Mouse (Mus musculus) neural tube, embryonic 12.5 days (tissue): ENCODE results near the gene Cd209e. TPM values are rescaled to one million over a fixed set of nuclear protein-coding genes. Genes with fewer than 3 reads are reported as not detected.
"Not testable (repeated sequence)": the region's sequence is repeated elsewhere in the genome, so short reads cannot be mapped to it uniquely, and the experiment has no call there.

Experiments used
- ATAC-seq: fragments of 200-750 bp; cut with Nextera tagmentation; 2 replicates; pipeline ENCODE4 v1.8.0; 2017; ENCODE audit warnings: low read depth, mild to moderate bottlenecking, moderate TSS enrichment, moderate library complexity; ENCODE audit not compliant: low FRiP score
- H3K27ac ChIP-seq: fragments of 300-500 bp; sonication (generic); 2 replicates; pipeline ENCODE4 v1.5.1; 2016
- H3K27me3 ChIP-seq: fragments of 300-500 bp; sonication (generic); replicated peaks from 2 replicates; pipeline ENCODE4 v1.6.1; 2016; ENCODE audit warnings: mild to moderate bottlenecking
- H3K36me3 ChIP-seq: fragments of 300-500 bp; sonication (generic); 2 replicates; pipeline ENCODE4 v1.6.1; 2016; ENCODE audit warnings: mild to moderate bottlenecking
- H3K4me1 ChIP-seq: fragments of 300-500 bp; sonication (generic); 2 replicates; pipeline ENCODE4 v1.6.1; 2016
- H3K4me2 ChIP-seq: fragments of 300-500 bp; sonication (generic); replicated peaks from 2 replicates; pipeline ENCODE4 v1.6.1; 2016; ENCODE audit warnings: mild to moderate bottlenecking
- H3K4me3 ChIP-seq: fragments of 300-500 bp; sonication (generic); 2 replicates; pipeline ENCODE4 v1.5.1; 2016
- H3K9ac ChIP-seq: fragments of 300-500 bp; sonication (generic); 2 replicates; pipeline ENCODE4 v1.6.1; 2016; ENCODE audit warnings: mild to moderate bottlenecking
- H3K9me3 ChIP-seq: fragments of 300-500 bp; sonication (generic); 2 replicates; pipeline ENCODE4 v1.6.1; 2016; ENCODE audit warnings: mild to moderate bottlenecking
- WGBS: fragments of 180-500 bp; shearing (Covaris S2); methylation state at CpG from one replicate; pipeline ENCODE4 v1.1.7; 2016; 5-methylcytosine and 5-hydroxymethylcytosine counted together
- polyA plus RNA-seq: library from polyadenylated mRNA; unstranded; fragments of >200 nt; fragmentation: Nextera tagmentation; extraction: Ambion mirVana; gene quantifications from 2 replicates; pipeline ENCODE4 v1.2.1, GENCODE M21; 2016

Cd209e gene
- not detected in 2 replicates for polyA plus RNA-seq

DNA sequence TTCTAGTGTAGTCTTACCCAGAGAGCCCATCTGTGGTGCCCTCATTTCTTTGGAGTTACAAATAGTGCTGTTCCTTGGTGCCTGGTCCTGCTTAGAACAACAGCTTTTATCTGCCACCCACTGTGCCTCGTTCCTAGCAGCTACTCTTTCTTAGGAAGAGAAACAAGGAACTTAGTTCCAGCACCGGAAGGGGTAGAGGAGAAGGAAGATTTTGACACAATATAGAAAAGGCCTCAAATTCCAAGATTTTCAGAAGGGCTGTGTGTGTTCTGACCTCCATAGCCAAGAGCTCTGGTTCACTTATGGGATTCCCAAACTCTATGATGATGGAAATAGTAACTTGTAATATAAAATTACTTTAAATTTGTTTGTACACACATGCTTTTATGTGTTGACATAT is at the start of gene Cd209e:
Gene Cd209e (minus strand): TSS at position 101 of the 400 bp plus-strand sequence.
- no peak within 1 kb of the TSS for H3K9ac ChIP-seq
- H3K27ac ChIP-seq, result no peak within 1 kb of the TSS
- peaks cover 9% of the 10 kb centered on the region for H3K9me3 ChIP-seq
- no peak within 1 kb of the TSS for H3K4me2 ChIP-seq
- no peak within 1 kb of the TSS for H3K4me3 ChIP-seq
- no peak for ATAC-seq
- H3K27me3 ChIP-seq, result no peaks in the 10 kb centered on the region
- no peaks in the 10 kb centered on the region for H3K4me1 ChIP-seq
- 80% methylated on average over 2 of the region's 2 CpGs for WGBS
- no peaks in the 10 kb centered on the region for H3K36me3 ChIP-seq

GRCm38 (mm10) chr8:3878455-3878854 is 24.3 kb upstream of the Cd209e start, which contains the start of gene Cd209d:
Gene Cd209d (minus strand): TSS chr8:3878555.
- no peak within 1 kb of the TSS for H3K4me2 ChIP-seq
- no peak within 1 kb of the TSS for H3K27ac ChIP-seq
- no peaks in the 10 kb centered on the region for H3K4me1 ChIP-seq
- peaks cover 33% of the 10 kb centered on the region for H3K9me3 ChIP-seq
- H3K36me3 ChIP-seq, result no peaks in the 10 kb centered on the region
- no peak within 1 kb of the TSS for H3K4me3 ChIP-seq
- H3K27me3 ChIP-seq, result no peaks in the 10 kb centered on the region
- ATAC-seq, result no peak
- 71% methylated on average over 4 of the region's 4 CpGs for WGBS
- H3K9ac ChIP-seq, result no peak within 1 kb of the TSS

GRCm38 (mm10) chr8:3876121-3876520 is 22.0 kb upstream of the Cd209e start:
- H3K4me1 ChIP-seq, result no peaks in the 10 kb centered on the region
- H3K27me3 ChIP-seq, result no peaks in the 10 kb centered on the region
- H3K4me3 ChIP-seq, result no peak overlapping the region
- no peaks in the 10 kb centered on the region for H3K36me3 ChIP-seq
- peaks cover 44% of the 10 kb centered on the region for H3K9me3 ChIP-seq
- no peak for ATAC-seq
- no peak overlapping the region for H3K9ac ChIP-seq
- WGBS, result 81% methylated on average over 2 of the region's 2 CpGs
- no peak overlapping the region for H3K27ac ChIP-seq
- H3K4me2 ChIP-seq, result no peak overlapping the region

- not testable (repeated sequence) for H3K4me2 ChIP-seq, H3K27me3 ChIP-seq, H3K4me3 ChIP-seq, H3K9ac ChIP-seq, H3K4me1 ChIP-seq, H3K27ac ChIP-seq, H3K36me3 ChIP-seq, ATAC-seq
- H3K9me3 ChIP-seq, result peaks cover 11% of the 10 kb centered on the region
Observed at GRCm38 (mm10) chr8:3862736-3863135, 8.6 kb upstream of the Cd209e start.

DNA sequence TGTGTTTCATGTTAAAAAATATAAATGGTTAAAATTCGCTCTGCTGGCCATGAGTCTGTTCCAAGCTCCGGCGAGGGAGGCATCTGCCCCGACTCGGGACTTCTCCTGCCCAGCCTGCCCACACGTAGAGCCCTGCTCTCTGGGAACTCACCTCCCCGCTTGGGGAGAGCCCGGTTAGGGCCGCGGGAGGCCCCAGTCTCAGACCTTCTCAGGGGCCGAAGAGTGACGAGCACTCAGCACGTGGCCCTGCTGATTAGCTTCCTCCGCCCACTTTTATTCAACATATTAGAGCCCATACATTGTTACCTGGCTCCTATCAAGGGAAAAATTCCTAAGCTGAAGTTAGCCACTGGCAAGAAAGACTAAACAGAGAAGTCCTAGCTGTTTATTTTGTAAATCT is 51.0 kb downstream of the Cd209e start:
- H3K4me1 ChIP-seq, result no peaks in the 10 kb centered on the region
- H3K4me2 ChIP-seq, result no peak overlapping the region
- peaks cover 37% of the 10 kb centered on the region for H3K9me3 ChIP-seq
- H3K36me3 ChIP-seq, result no peaks in the 10 kb centered on the region
- H3K27me3 ChIP-seq, result no peaks in the 10 kb centered on the region
- no peak for ATAC-seq
- no peak overlapping the region for H3K9ac ChIP-seq
- 92% methylated on average over 14 of the region's 14 CpGs for WGBS
- no peak overlapping the region for H3K4me3 ChIP-seq
- no peak overlapping the region for H3K27ac ChIP-seq

Other genes starting within 250 kb of the Cd209e start
- 62.3 and 67.2 TPM in 2 replicates for gene Xab2, start 233.0 kb downstream of the Cd209e start, polyA plus RNA-seq
- gene Pet100, start 232.8 kb downstream of the Cd209e start, polyA plus RNA-seq, result 129 and 134 TPM in 2 replicates
- gene Pcp2, start 228.8 kb downstream of the Cd209e start, polyA plus RNA-seq, result 0.37 and 0.40 TPM in 2 replicates
- 24.5 and 26.5 TPM in 2 replicates for gene Stxbp2, start 223.4 kb downstream of the Cd209e start, polyA plus RNA-seq
- gene Retn, start 198.5 kb downstream of the Cd209e start, polyA plus RNA-seq, result 0.45 TPM in 1 of 2 replicates, not detected in the other
- gene Mcemp1, start 188.6 kb downstream of the Cd209e start, polyA plus RNA-seq, result 0.13 TPM in 1 of 2 replicates, not detected in the other
- 7.1 and 8.0 TPM in 2 replicates for gene Fcor, start 181.9 kb downstream of the Cd209e start, polyA plus RNA-seq
- 44.5 and 45.6 TPM in 2 replicates for gene Trappc5, start 178.0 kb downstream of the Cd209e start, polyA plus RNA-seq
- gene Fcer2a, start 160.1 kb downstream of the Cd209e start, polyA plus RNA-seq, result 0.30 and 0.41 TPM in 2 replicates
- not detected in 2 replicates for gene Clec4g, start 133.7 kb downstream of the Cd209e start, polyA plus RNA-seq
- not detected in 2 replicates for gene Cd209a, start 105.3 kb downstream of the Cd209e start, polyA plus RNA-seq
- not detected in 2 replicates for gene Cd209d, start 24.2 kb upstream of the Cd209e start, polyA plus RNA-seq
- gene Cd209b, start 72.5 kb upstream of the Cd209e start, polyA plus RNA-seq, result not detected in 2 replicates
- 0.63 and 0.72 TPM in 2 replicates for gene Cd209c, start 100.4 kb upstream of the Cd209e start, polyA plus RNA-seq